Mouse (Mus musculus) CH12.LX (cell line): ENCODE measurements around the gene Wdr77. TPM values are rescaled to one million over a fixed set of nuclear protein-coding genes. Genes with fewer than 3 reads are reported as not detected.

Source experiments
- DNase-seq: peaks from one replicate; pipeline ENCODE4 v3.0.0-alpha.2; 2013; ENCODE audit errors: extremely low read depth
- H3K27ac ChIP-seq: 2 replicates; pipeline ENCODE4 v1.5.1; 2012; ENCODE audit warnings: low read depth, mild to moderate bottlenecking, control low read depth, moderate library complexity; ENCODE audit not compliant: insufficient read depth
- H3K27me3 ChIP-seq: replicated peaks from 2 replicates; pipeline ENCODE3; 2012; ENCODE audit warnings: inconsistent platforms
- H3K36me3 ChIP-seq, 2 experiments: replicated peaks in 1 of 2; 2 replicates each; pipeline versions ENCODE3 to v1.6.1; 2012; ENCODE audit warnings: inconsistent platforms in 1 of 2, low read length in 1 of 2, mild to moderate bottlenecking in 1 of 2, mixed read lengths in 1 of 2, moderate library complexity in 1 of 2; ENCODE audit not compliant: control insufficient read depth in 1 of 2, insufficient read depth in 1 of 2
- H3K4me1 ChIP-seq, 2 experiments: 2 replicates each; pipeline ENCODE4 v1.6.1; 2012; ENCODE audit warnings: inconsistent platforms in 1 of 2, moderate library complexity in 1 of 2; ENCODE audit not compliant: insufficient read depth in 2 of 2, control insufficient read depth in 1 of 2
- H3K4me2 ChIP-seq: 2 replicates; pipeline ENCODE4 v1.6.1; 2012; ENCODE audit warnings: low read depth, mild to moderate bottlenecking, control low read depth; ENCODE audit not compliant: poor library complexity, insufficient read depth, severe bottlenecking
- H3K4me3 ChIP-seq, 3 experiments: fragments of 150-350 bp in 1 of 3; sonication (generic) in 1 of 3; replicated peaks in 1 of 3; 2 replicates each; pipeline versions ENCODE3 to v1.5.1; 2011 to 2012; ENCODE audit warnings: low read depth in 2 of 3, low read length in 2 of 3, mild to moderate bottlenecking in 2 of 3, moderate library complexity in 2 of 3, control low read depth in 1 of 3, improper control_type of control experiment in 1 of 3, inconsistent platforms in 1 of 3, mixed read lengths in 1 of 3; ENCODE audit not compliant: poor library complexity in 1 of 3
- H3K79me2 ChIP-seq: replicated peaks from 2 replicates; pipeline ENCODE4 v1.6.1; 2012; ENCODE audit warnings: mild to moderate bottlenecking, moderate library complexity; ENCODE audit not compliant: control insufficient read depth, poor library complexity, insufficient read depth, severe bottlenecking; ENCODE audit errors: extremely low read depth
- H3K9ac ChIP-seq: 2 replicates; pipeline ENCODE4 v1.6.1; 2012; ENCODE audit warnings: low read depth, mild to moderate bottlenecking, control low read depth, moderate library complexity; ENCODE audit not compliant: insufficient read depth
- H3K9me3 ChIP-seq: replicated peaks from 2 replicates; pipeline ENCODE3; 2012; ENCODE audit warnings: low read length, inconsistent platforms, mixed read lengths
- BHLHE40 ChIP-seq: IDR thresholded peaks from 2 replicates; pipeline ENCODE4 v1.6.1; 2011; ENCODE audit warnings: mild to moderate bottlenecking, low read depth, low read length, improper control_type of control experiment
- CHD1 ChIP-seq: IDR thresholded peaks from 2 replicates; pipeline ENCODE4 v1.6.1; 2012; ENCODE audit warnings: low read depth, low read length, improper control_type of control experiment, inconsistent platforms
- CHD2 ChIP-seq: IDR thresholded peaks from 2 replicates; pipeline ENCODE4 v1.6.1; 2011; ENCODE audit warnings: low read length, improper control_type of control experiment
- CTCF ChIP-seq, 2 experiments: IDR thresholded peaks in 1 of 2; conservative IDR thresholded peaks in 1 of 2; 2 replicates each; pipeline ENCODE4 v1.5.1; 2011 to 2012; ENCODE audit warnings: low read depth in 2 of 2, low read length in 2 of 2, improper control_type of control experiment in 1 of 2, inconsistent platforms in 1 of 2, mild to moderate bottlenecking in 1 of 2, moderate library complexity in 1 of 2
- E2F4 ChIP-seq: IDR thresholded peaks from 2 replicates; pipeline ENCODE4 v1.6.1; 2011; ENCODE audit warnings: low read depth, low read length, improper control_type of control experiment; ENCODE audit not compliant: insufficient replicate concordance
- ELF1 ChIP-seq: IDR thresholded peaks from 2 replicates; pipeline ENCODE4 v1.6.1; 2014; ENCODE audit warnings: low read depth, mild to moderate bottlenecking, inconsistent platforms, low read length, improper control_type of control experiment
- EP300 ChIP-seq: IDR thresholded peaks from 2 replicates; pipeline ENCODE4 v1.6.1; 2011; ENCODE audit warnings: low read length, improper control_type of control experiment
- ETS1 ChIP-seq: conservative IDR thresholded peaks from 2 replicates; pipeline ENCODE4 v1.6.1; 2012; ENCODE audit warnings: low read depth, mild to moderate bottlenecking, inconsistent platforms, low read length, improper control_type of control experiment, moderate library complexity
- GABPA ChIP-seq: IDR thresholded peaks from 2 replicates; pipeline ENCODE4 v1.6.1; 2012; ENCODE audit warnings: low read depth, low read length, improper control_type of control experiment, inconsistent platforms; ENCODE audit not compliant: insufficient replicate concordance
- HCFC1 ChIP-seq: IDR thresholded peaks from 2 replicates; pipeline ENCODE4 v1.6.1; 2012; ENCODE audit warnings: low read depth, mild to moderate bottlenecking, inconsistent platforms, low read length, improper control_type of control experiment
- IRF4 ChIP-seq: IDR thresholded peaks from 2 replicates; pipeline ENCODE4 v1.6.1; 2014; ENCODE audit warnings: low read depth, mild to moderate bottlenecking, inconsistent platforms, low read length, improper control_type of control experiment
- JUN ChIP-seq: IDR thresholded peaks from 2 replicates; pipeline ENCODE4 v1.6.1; 2011; ENCODE audit warnings: low read depth, mild to moderate bottlenecking, low read length, improper control_type of control experiment, moderate library complexity; ENCODE audit not compliant: insufficient read depth
- JUND ChIP-seq: conservative IDR thresholded peaks from 2 replicates; pipeline ENCODE4 v1.6.1; 2011; ENCODE audit warnings: low read depth, low read length, improper control_type of control experiment
- KAT2A ChIP-seq: IDR thresholded peaks from 2 replicates; pipeline ENCODE4 v1.6.1; 2012; ENCODE audit warnings: low read length, improper control_type of control experiment, inconsistent platforms; ENCODE audit not compliant: insufficient replicate concordance
- MAFK ChIP-seq: IDR thresholded peaks from 2 replicates; pipeline ENCODE4 v1.6.1; 2011; ENCODE audit warnings: low read length, improper control_type of control experiment; ENCODE audit not compliant: insufficient replicate concordance
- MAX ChIP-seq: IDR thresholded peaks from 2 replicates; pipeline ENCODE4 v1.6.1; 2011; ENCODE audit warnings: low read length, improper control_type of control experiment
- MAZ ChIP-seq: IDR thresholded peaks from 2 replicates; pipeline ENCODE4 v1.6.1; 2012; ENCODE audit warnings: low read depth, mild to moderate bottlenecking, inconsistent platforms, low read length, improper control_type of control experiment, moderate library complexity
- MEF2A ChIP-seq: IDR thresholded peaks from 2 replicates; pipeline ENCODE4 v1.6.1; 2014; ENCODE audit warnings: low read depth, mild to moderate bottlenecking, inconsistent platforms, low read length, improper control_type of control experiment, borderline replicate concordance
- MXI1 ChIP-seq: IDR thresholded peaks from 2 replicates; pipeline ENCODE4 v1.6.1; 2011; ENCODE audit warnings: mild to moderate bottlenecking, low read depth, low read length, improper control_type of control experiment
- MYC ChIP-seq: IDR thresholded peaks from 2 replicates; pipeline ENCODE4 v1.6.1; 2011; ENCODE audit warnings: low read depth, mild to moderate bottlenecking, improper control_type of control experiment, low read length
- NELFE ChIP-seq: IDR thresholded peaks from 2 replicates; pipeline ENCODE4 v1.6.1; 2011; ENCODE audit warnings: low read depth, low read length, improper control_type of control experiment
- NRF1 ChIP-seq: IDR thresholded peaks from 2 replicates; pipeline ENCODE4 v1.6.1; 2014; ENCODE audit warnings: low read depth, mild to moderate bottlenecking, inconsistent platforms, low read length, improper control_type of control experiment, moderate library complexity
- PAX5 ChIP-seq: IDR thresholded peaks from 2 replicates; pipeline ENCODE4 v1.6.1; 2012; ENCODE audit warnings: low read length, inconsistent platforms, mixed read lengths
- POLR2A ChIP-seq: IDR thresholded peaks from 2 replicates; pipeline ENCODE4 v1.6.1; 2011; ENCODE audit warnings: low read depth, mild to moderate bottlenecking, improper control_type of control experiment, low read length
- POLR2AphosphoS2 ChIP-seq: IDR thresholded peaks from 2 replicates; pipeline ENCODE4 v1.6.1; 2011; ENCODE audit warnings: low read depth, low read length, improper control_type of control experiment
- RAD21 ChIP-seq: IDR thresholded peaks from 2 replicates; pipeline ENCODE4 v1.6.1; 2011; ENCODE audit warnings: low read depth, mild to moderate bottlenecking, low read length, improper control_type of control experiment, moderate library complexity
- RCOR1 ChIP-seq: conservative IDR thresholded peaks from 2 replicates; pipeline ENCODE4 v1.6.1; 2012; ENCODE audit warnings: low read depth, mild to moderate bottlenecking, inconsistent platforms, low read length, improper control_type of control experiment
- SIN3A ChIP-seq: IDR thresholded peaks from 2 replicates; pipeline ENCODE4 v1.6.1; 2012; ENCODE audit warnings: low read length, improper control_type of control experiment, inconsistent platforms
- SMC3 ChIP-seq: IDR thresholded peaks from 2 replicates; pipeline ENCODE4 v1.6.1; 2011; ENCODE audit warnings: low read depth, low read length, improper control_type of control experiment
- TBP ChIP-seq: conservative IDR thresholded peaks from 2 replicates; pipeline ENCODE4 v1.6.1; 2011; ENCODE audit warnings: low read depth, low read length, improper control_type of control experiment
- TCF12 ChIP-seq: IDR thresholded peaks from 2 replicates; pipeline ENCODE4 v1.6.1; 2014; ENCODE audit warnings: low read depth, mild to moderate bottlenecking, inconsistent platforms, low read length, improper control_type of control experiment
- UBTF ChIP-seq: IDR thresholded peaks from 2 replicates; pipeline ENCODE4 v1.6.1; 2012; ENCODE audit warnings: low read depth, mild to moderate bottlenecking, inconsistent platforms, low read length, improper control_type of control experiment, moderate library complexity
- USF1 ChIP-seq: IDR thresholded peaks from 2 replicates; pipeline ENCODE4 v1.6.1; 2014; ENCODE audit warnings: low read depth, mild to moderate bottlenecking, inconsistent platforms, low read length, improper control_type of control experiment
- USF2 ChIP-seq: conservative IDR thresholded peaks from 2 replicates; pipeline ENCODE4 v1.6.1; 2011; ENCODE audit warnings: low read depth, low read length, improper control_type of control experiment
- ZC3H11A ChIP-seq: IDR thresholded peaks from 2 replicates; pipeline ENCODE4 v1.6.1; 2012; ENCODE audit warnings: low read depth, mild to moderate bottlenecking, inconsistent platforms, low read length, improper control_type of control experiment
- ZKSCAN1 ChIP-seq: IDR thresholded peaks from 2 replicates; pipeline ENCODE4 v1.6.1; 2012; ENCODE audit warnings: low read depth, inconsistent platforms, low read length, improper control_type of control experiment, borderline replicate concordance
- ZMIZ1 ChIP-seq: IDR thresholded peaks from 2 replicates; pipeline ENCODE4 v1.6.1; 2012; ENCODE audit warnings: low read depth, mild to moderate bottlenecking, inconsistent platforms, low read length, improper control_type of control experiment
- ZNF384 ChIP-seq: IDR thresholded peaks from 2 replicates; pipeline ENCODE4 v1.6.1; 2012; ENCODE audit warnings: low read depth, low read length, improper control_type of control experiment, inconsistent platforms
- dilution Hi-C: fragments of 300-500 bp; cut with MboI; formaldehyde crosslinking; loops from 2 replicates; pipeline ENCODE4 v1.14.3; 2020; ENCODE audit warnings: low sequenced_read_pairs; ENCODE audit not compliant: extremely low pct_unique_long_range_greater_than_20kb, extremely low pct_ligation_motif_present
- in situ Hi-C: fragments of 300-500 bp; cut with MboI; formaldehyde crosslinking; loops from 3 replicates; pipeline ENCODE4 v1.14.3; 2019; ENCODE audit warnings: low sequenced_read_pairs, low pct_ligation_motif_present, low pct_unique_long_range_greater_than_20kb, mixed read lengths
- polyA plus RNA-seq: library from polyadenylated mRNA; unstranded; fragments of >175 nt; gene quantifications from 2 replicates; pipeline ENCODE4 v1.2.1, GENCODE M21; 2012; ENCODE audit warnings: low read depth; ENCODE audit not compliant: insufficient read length
- total RNA-seq, 2 experiments: library from RNA; depleted of rRNA; stranded (reverse); fragments of 300-350 nt in 1 of 2; fragments of >200 nt in 1 of 2; gene quantifications; 2 replicates each; pipeline ENCODE4 v1.2.3; 2012 to 2014

Wdr77 gene
- total and polyA plus RNA-seq, 3 experiments, result 87.4 to 235 (median 91.2) TPM

GRCm38 (mm10) chr3:106000707-106001375, 41.7 kb downstream of the Wdr77 start:
- peaks cover 0 to 13% of the 10 kb centered on the region in 2 experiments; a peak in 2 of 4 replicates for H3K4me1 ChIP-seq
- peak; percentile 69 for DNase-seq
- H3K79me2 ChIP-seq, result no peaks in the 10 kb centered on the region; the same call in 1 of the 2 replicates
- TF ChIP-seq GABPA (no peak), CTCF (conservative IDR thresholded peaks at IDR 0.05 in 1 of 2, IDR thresholded peaks at IDR 0.05 in 1 of 2; ENCODE audit: low read depth in 2 of 2, low read length in 2 of 2) (peak in 1 of 2 experiments; percentile 55; a peak in 2 of 4 replicates), PAX5 (no peak), ZNF384 (no peak), HCFC1 (peak; percentile 58), CHD1 (peak; percentile 70; the same call in 1 of the 2 replicates), TCF12 (peak; percentile 73; the same call in 1 of the 2 replicates), ELF1 (peak; percentile 18; the same call in 1 of the 2 replicates), ZMIZ1 (0 out of 2 replicates have a peak, but pooled peaks have one; percentile 36), ZC3H11A (no peak), MYC (peak; percentile 93), BHLHE40 (peak; percentile 48), NRF1 (no peak), SMC3 (no peak; the same call in 1 of the 2 replicates), EP300 (peak; percentile 83; the same call in 1 of the 2 replicates), MAZ (0 out of 2 replicates have a peak, but pooled peaks have one; percentile 50), USF2 (no peak), CHD2 (peak; percentile 80), NELFE (peak; percentile 35; the same call in 1 of the 2 replicates), RCOR1 (peak; percentile 61; the same call in 1 of the 2 replicates), TBP (no peak; the same call in 1 of the 2 replicates), MEF2A (0 out of 2 replicates have a peak, but pooled peaks have one; percentile 34), SIN3A (0 out of 2 replicates have a peak, but pooled peaks have one; percentile 83), UBTF (no peak), JUND (no peak), MAX (peak; percentile 90), USF1 (no peak), POLR2AphosphoS2 (no peak), ETS1 (peak; percentile 66), POLR2A (no peak), IRF4 (peak; percentile 85), MXI1 (peak; percentile 96), JUN (no peak), ZKSCAN1 (no peak), KAT2A (0 out of 2 replicates have a peak, but pooled peaks have one; percentile 39), RAD21 (peak; percentile 22), MAFK (0 out of 2 replicates have a peak, but pooled peaks have one; percentile 20), E2F4 (no peak)
- TF ChIP-seq, all 38 proteins: peak for 22
- dilution Hi-C loops, result no loop called here
- Histone ChIP-seq H3K4me2 (peak overlapping the region; percentile 53), H3K4me3 (peak overlapping the region; percentile 62 to 71 (median 64)), H3K27me3 (no peaks in the 10 kb centered on the region), H3K9me3 (no peaks in the 10 kb centered on the region), H3K27ac (peak overlapping the region; percentile 54), H3K36me3 (no peaks in the 10 kb centered on the region), H3K9ac (no peak overlapping the region)
- in situ Hi-C loops, result no loop called here
